Mouse (Mus musculus) megakaryocyte, embryonic 14.5 days (primary cell): ENCODE data around the gene Dstyk. TPM values are rescaled to one million over a fixed set of nuclear protein-coding genes. Genes with fewer than 3 reads are reported as not detected.
A peak's percentile ranks its signal among the peaks of the same experiment; 100 is the strongest.

Source experiments
- H3K27me3 ChIP-seq: replicated peaks from 2 replicates; pipeline ENCODE3; 2012; ENCODE audit warnings: inconsistent platforms
- H3K36me3 ChIP-seq: replicated peaks from 2 replicates; pipeline ENCODE3; 2012; ENCODE audit warnings: low read length, inconsistent platforms, mixed read lengths
- H3K4me1 ChIP-seq: 2 replicates; pipeline ENCODE4 v1.6.1; 2012; ENCODE audit warnings: inconsistent platforms
- H3K4me3 ChIP-seq: replicated peaks from 2 replicates; pipeline ENCODE3; 2012; ENCODE audit warnings: moderate library complexity, mild to moderate bottlenecking, inconsistent platforms
- H3K9me3 ChIP-seq: 2 replicates; pipeline ENCODE4 v1.6.1; 2012; ENCODE audit warnings: inconsistent platforms
- FLI1 ChIP-seq: IDR thresholded peaks from 2 replicates; pipeline ENCODE4 v1.6.1; 2012; ENCODE audit warnings: low read length, inconsistent platforms, mixed read lengths
- GATA1 ChIP-seq: IDR thresholded peaks from 3 replicates; pipeline ENCODE4 v1.6.1; 2012; ENCODE audit warnings: mixed read lengths, low read length, inconsistent platforms, borderline replicate concordance
- polyA plus RNA-seq: library from polyadenylated mRNA; stranded (reverse); fragments of >175 nt; gene quantifications from 2 replicates; pipeline ENCODE4 v1.2.3, GENCODE M21; 2012; ENCODE audit warnings: low replicate concordance; ENCODE audit not compliant: insufficient read depth

Gene Dstyk
- polyA plus RNA-seq, 1 experiment: 0.19 TPM

GRCm38 (mm10) chr1:132387943-132388342 lies 29.4 kb upstream of the Dstyk start:
- Histone ChIP-seq H3K4me1 (peaks cover 61% of the 10 kb centered on the region), H3K4me3 (no peak overlapping the region), H3K9me3 (no peaks in the 10 kb centered on the region), H3K36me3 (no peaks in the 10 kb centered on the region), H3K27me3 (peaks cover 97% of the 10 kb centered on the region)
- TF ChIP-seq GATA1 (no peak), FLI1 (no peak)

GRCm38 (mm10) chr1:132388813-132389803 lies 28.2 kb upstream of the Dstyk start:
- Histone ChIP-seq H3K4me3 (peak overlapping the region; percentile 60), H3K27me3 (peaks cover 97% of the 10 kb centered on the region), H3K4me1 (peaks cover 56% of the 10 kb centered on the region), H3K9me3 (no peaks in the 10 kb centered on the region), H3K36me3 (no peaks in the 10 kb centered on the region)
- TF ChIP-seq GATA1: no peak
- no peak for TF ChIP-seq FLI1

- peaks cover 96% of the 10 kb centered on the region for H3K27me3 ChIP-seq
- no peaks in the 10 kb centered on the region for H3K36me3 ChIP-seq
- no peaks in the 10 kb centered on the region for H3K9me3 ChIP-seq
- H3K4me3 ChIP-seq: peak overlapping the region; percentile 7
- H3K4me1 ChIP-seq: peaks cover 47% of the 10 kb centered on the region
- TF ChIP-seq GATA1 (no peak), FLI1 (no peak)
Observed at GRCm38 (mm10) chr1:132389886-132390585, 27.3 kb upstream of the Dstyk start.

GRCm38 (mm10) chr1:132390691-132391579 lies 26.4 kb upstream of the Dstyk start, which contains the start of gene Tmcc2:
TSS of gene Tmcc2 (minus strand) at chr1:132391281.
- peaks cover 94% of the 10 kb centered on the region for H3K27me3 ChIP-seq
- H3K9me3 ChIP-seq: no peaks in the 10 kb centered on the region
- peak within 1 kb of the TSS; percentile 89 for H3K4me3 ChIP-seq
- no peaks in the 10 kb centered on the region for H3K36me3 ChIP-seq
- peaks cover 41% of the 10 kb centered on the region for H3K4me1 ChIP-seq
- TF ChIP-seq GATA1 (no peak), FLI1 (no peak)

- peaks cover 41% of the 10 kb centered on the region for H3K4me1 ChIP-seq
- H3K27me3 ChIP-seq: peaks cover 87% of the 10 kb centered on the region
- TF ChIP-seq FLI1 (no peak), GATA1 (no peak)
- H3K4me3 ChIP-seq: peak overlapping the region; percentile 89
- no peaks in the 10 kb centered on the region for H3K36me3 ChIP-seq
- H3K9me3 ChIP-seq: no peaks in the 10 kb centered on the region
Observed at GRCm38 (mm10) chr1:132391580-132392022, 25.8 kb upstream of the Dstyk start.

- peaks cover 80% of the 10 kb centered on the region for H3K27me3 ChIP-seq
- no peaks in the 10 kb centered on the region for H3K9me3 ChIP-seq
- H3K4me1 ChIP-seq: peaks cover 39% of the 10 kb centered on the region
- TF ChIP-seq GATA1 (no peak), FLI1 (no peak)
- H3K36me3 ChIP-seq: no peaks in the 10 kb centered on the region
- no peak overlapping the region for H3K4me3 ChIP-seq
Observed at GRCm38 (mm10) chr1:132392872-132393271, 24.5 kb upstream of the Dstyk start.

GRCm38 (mm10) chr1:132396705-132397104 lies 20.6 kb upstream of the Dstyk start:
- Histone ChIP-seq H3K9me3 (peaks cover 7% of the 10 kb centered on the region), H3K4me1 (peaks cover 2% of the 10 kb centered on the region), H3K4me3 (no peak overlapping the region), H3K27me3 (peaks cover 50% of the 10 kb centered on the region), H3K36me3 (no peaks in the 10 kb centered on the region)
- TF ChIP-seq FLI1: no peak
- no peak for TF ChIP-seq GATA1

GRCm38 (mm10) chr1:132400538-132400937 lies 16.8 kb upstream of the Dstyk start:
- Histone ChIP-seq H3K36me3 (no peaks in the 10 kb centered on the region), H3K4me1 (no peaks in the 10 kb centered on the region)
- no peak for TF ChIP-seq GATA1

GRCm38 (mm10) chr1:132401843-132402242 lies 15.5 kb upstream of the Dstyk start:
- no peak overlapping the region for H3K4me3 ChIP-seq
- H3K27me3 ChIP-seq: peaks cover 24% of the 10 kb centered on the region
- no peak for TF ChIP-seq FLI1
- TF ChIP-seq GATA1: no peak

More at GRCm38 (mm10) chr1:132400538-132400937, 16.8 kb upstream of the Dstyk start:
- peaks cover 27% of the 10 kb centered on the region for H3K9me3 ChIP-seq
- H3K27me3 ChIP-seq: peaks cover 24% of the 10 kb centered on the region
- H3K4me3 ChIP-seq: no peak overlapping the region

GRCm38 (mm10) chr1:132410657-132411056 lies 6.7 kb upstream of the Dstyk start:
- peaks cover 16% of the 10 kb centered on the region for H3K27me3 ChIP-seq
- H3K36me3 ChIP-seq: no peaks in the 10 kb centered on the region
- no peak overlapping the region for H3K4me3 ChIP-seq
- peaks cover 4% of the 10 kb centered on the region for H3K4me1 ChIP-seq
- no peak for TF ChIP-seq FLI1
- no peak for TF ChIP-seq GATA1
- peaks cover 21% of the 10 kb centered on the region for H3K9me3 ChIP-seq

More at GRCm38 (mm10) chr1:132401843-132402242, 15.5 kb upstream of the Dstyk start:
- Histone ChIP-seq H3K4me1 (no peaks in the 10 kb centered on the region), H3K36me3 (no peaks in the 10 kb centered on the region), H3K9me3 (peaks cover 27% of the 10 kb centered on the region)
